Comparison of ENCODE assay signal across 34 mouse cellular contexts in genomic region chr10:77561508-77561907, GRCm38 (mm10). TPM values are rescaled to one million over a fixed set of nuclear protein-coding genes. Genes with fewer than 3 reads are reported as not detected.
DNase-seq lines count a peak whose midpoint lies in the region; ATAC-seq and TF ChIP-seq lines count a peak whose summit lies in the region.
"Had no signal": no experiment of that assay in that cellular context is flagged by ENCODE, and none has a peak within 500 bp of the region (broad histone marks: within the 10 kb centered on the region; RNA-seq: fewer than 3 reads in every experiment).

No protein-coding gene starts in this region.

- no peak for TF ChIP-seq POLR2A in testis, adult 2 months (IDR thresholded peaks at IDR 0.05; ENCODE audit: control insufficient read depth, low read depth, low read length)

- peak; percentile 37 for ATAC-seq in liver, embryonic 15.5 days (ENCODE audit: insufficient read depth)
- ATAC-seq: forebrain, embryonic 13.5 days had no signal

- H3K27ac ChIP-seq in testis, adult 2 months (ENCODE audit: control insufficient read depth, insufficient read depth, low read depth, low read length), result no peak overlapping the region
- H3K27ac ChIP-seq in liver, embryonic 15.5 days (replicated peaks), result no peak overlapping the region
- H3K27ac ChIP-seq: embryonic facial prominence, embryonic 10.5 days; embryonic facial prominence, embryonic 15.5 days; forebrain, embryonic 13.5 days; gastrocnemius, adult 2 months; hindbrain, embryonic 10.5 days; hindbrain, embryonic 15.5 days; kidney, embryonic 15.5 days; left cerebral cortex, adult 2 months; limb, embryonic 13.5 days; macrophage; midbrain, embryonic 12.5 days; neural tube, embryonic 12.5 days; stomach, postnatal 0 days had no signal

- peak overlapping the region; percentile 9; the same call in 1 of the 2 replicates for H3K4me3 ChIP-seq in testis, adult 2 months (ENCODE audit: control insufficient read depth, low read depth, low read length)
- no peak overlapping the region for H3K4me3 ChIP-seq in liver, embryonic 15.5 days (replicated peaks)
- H3K4me3 ChIP-seq: embryonic facial prominence, embryonic 10.5 days; embryonic facial prominence, embryonic 15.5 days; forebrain, embryonic 13.5 days; gastrocnemius, adult 2 months; hindbrain, embryonic 10.5 days; hindbrain, embryonic 15.5 days; kidney, embryonic 15.5 days; left cerebral cortex, adult 2 months; limb, embryonic 13.5 days; midbrain, embryonic 12.5 days; myocyte; neural tube, embryonic 12.5 days had no signal

- H3K4me2 ChIP-seq in liver, embryonic 15.5 days, result no peak overlapping the region
- H3K4me2 ChIP-seq: embryonic facial prominence, embryonic 15.5 days; forebrain, embryonic 13.5 days; hindbrain, embryonic 15.5 days; kidney, embryonic 15.5 days; limb, embryonic 13.5 days; midbrain, embryonic 12.5 days; neural tube, embryonic 12.5 days had no signal

- H3K9me3 ChIP-seq in liver, embryonic 15.5 days (replicated peaks), result no peaks in the 10 kb centered on the region
- H3K9me3 ChIP-seq: embryonic facial prominence, embryonic 10.5 days; embryonic facial prominence, embryonic 15.5 days; forebrain, embryonic 13.5 days; G1E; hindbrain, embryonic 10.5 days; hindbrain, embryonic 15.5 days; kidney, embryonic 15.5 days; limb, embryonic 13.5 days; midbrain, embryonic 12.5 days; neural tube, embryonic 12.5 days had no signal

- 33% methylated on average over 2 of the region's 2 CpGs for WGBS in liver, embryonic 15.5 days (ENCODE audit: insufficient replicate concordance)

- H3K27me3 ChIP-seq in testis, adult 2 months (ENCODE audit: control insufficient read depth, insufficient read depth, low read length), result no peaks in the 10 kb centered on the region
- no peaks in the 10 kb centered on the region for H3K27me3 ChIP-seq in liver, embryonic 15.5 days
- H3K27me3 ChIP-seq: embryonic facial prominence, embryonic 15.5 days; forebrain, embryonic 13.5 days; hindbrain, embryonic 15.5 days; kidney, embryonic 15.5 days; limb, embryonic 13.5 days; midbrain, embryonic 12.5 days; neural tube, embryonic 12.5 days had no signal

- no peaks in the 10 kb centered on the region for H3K36me3 ChIP-seq in testis, adult 2 months (ENCODE audit: control insufficient read depth, insufficient read depth, low read length)
- H3K36me3 ChIP-seq in liver, embryonic 15.5 days (replicated peaks), result no peaks in the 10 kb centered on the region
- H3K36me3 ChIP-seq: embryonic facial prominence, embryonic 10.5 days; embryonic facial prominence, embryonic 15.5 days; hindbrain, embryonic 10.5 days; hindbrain, embryonic 15.5 days; kidney, embryonic 15.5 days; limb, embryonic 13.5 days; midbrain, embryonic 12.5 days; neural tube, embryonic 12.5 days had no signal

- no peak overlapping the region for H3K9ac ChIP-seq in liver, embryonic 15.5 days
- H3K9ac ChIP-seq: embryonic facial prominence, embryonic 15.5 days; forebrain, embryonic 13.5 days; hindbrain, embryonic 15.5 days; kidney, embryonic 15.5 days; limb, embryonic 13.5 days; midbrain, embryonic 12.5 days; neural tube, embryonic 12.5 days had no signal

- no peaks in the 10 kb centered on the region for H3K4me1 ChIP-seq in testis, adult 2 months (ENCODE audit: control insufficient read depth, insufficient read depth, low read length)
- H3K4me1 ChIP-seq in liver, embryonic 15.5 days (replicated peaks), result peaks cover 25% of the 10 kb centered on the region
- H3K4me1 ChIP-seq: embryonic facial prominence, embryonic 10.5 days; embryonic facial prominence, embryonic 15.5 days; forebrain, embryonic 13.5 days; hindbrain, embryonic 10.5 days; hindbrain, embryonic 15.5 days; kidney, embryonic 15.5 days; limb, embryonic 13.5 days; midbrain, embryonic 12.5 days; neural tube, embryonic 12.5 days had no signal

- no peak for TF ChIP-seq CTCF in testis, adult 2 months (IDR thresholded peaks at IDR 0.05; ENCODE audit: control insufficient read depth, insufficient read depth, insufficient replicate concordance, low read depth, low read length)

- DNase-seq in testis, postnatal 10 days (ENCODE audit: low spot score), result no peak
- DNase-seq in induced T-regulatory cell, adult 2 months (ENCODE audit: low read depth), result peak; percentile 44
- no peak for DNase-seq in frontal cortex, postnatal 14 days (ENCODE audit: low spot score in 2 of 2)
- no peak for DNase-seq in MN1 (ENCODE audit: low spot score)
- no peak for DNase-seq in spleen, adult 18-20 months
- DNase-seq: adrenal gland, adult 8-10 months; B cell, adult 2 months; cerebellum, adult 8-10 months; cerebellum, postnatal 25 days; gastrocnemius, adult 2 months; heart, postnatal 14 days; kidney, adult 18-20 months; kidney, postnatal 25 days; lung, adult 2 months; lung, postnatal 10 days; right cerebral cortex, adult 18-20 months had no signal

RNA-seq across cellular contexts. Expression of gene Pttg1ip, which starts 20.0 kb away (rescaled TPM):
- 127 and 131 TPM in 2 replicates for polyA plus RNA-seq in testis, adult 2 months (2012; rRNA removed)
- 79.6 and 89.2 TPM in 2 replicates for polyA plus RNA-seq in liver, embryonic 15.5 days (2015; fragmentation: Nextera tagmentation; extraction: Ambion mirVana)

RNA-seq across cellular contexts. Expression of gene Itgb2, which starts 31.5 kb away (rescaled TPM):
- polyA plus RNA-seq in testis, adult 2 months (2012; rRNA removed), result 0.77 and 0.81 TPM in 2 replicates
- polyA plus RNA-seq in liver, embryonic 15.5 days (2015; fragmentation: Nextera tagmentation; extraction: Ambion mirVana), result 17.1 and 18.5 TPM in 2 replicates

RNA-seq across cellular contexts. Expression of gene Sumo3, which starts 44.4 kb away (rescaled TPM):
- 83.1 and 88.6 TPM in 2 replicates for polyA plus RNA-seq in testis, adult 2 months (2012; rRNA removed)
- polyA plus RNA-seq in liver, embryonic 15.5 days (2015; fragmentation: Nextera tagmentation; extraction: Ambion mirVana), result 91.2 and 93.4 TPM in 2 replicates

RNA-seq across cellular contexts. Expression of gene Gm49325, which starts 44.5 kb away (rescaled TPM):
- polyA plus RNA-seq in testis, adult 2 months (2012; rRNA removed), result 0.72 TPM in 1 of 2 replicates, not detected in the other
- polyA plus RNA-seq in liver, embryonic 15.5 days (2015; fragmentation: Nextera tagmentation; extraction: Ambion mirVana), result 0.82 TPM in 1 of 2 replicates, not detected in the other
- polyA plus RNA-seq: forebrain, embryonic 13.5 days; G1E; heart, embryonic 14.5 days; lung, adult 2 months; spleen, adult 2 months had no signal

RNA-seq across cellular contexts. Expression of gene Fam207a, which starts 45.9 kb away (rescaled TPM):
- polyA plus RNA-seq in testis, adult 2 months (2012; rRNA removed), result 10.4 and 10.7 TPM in 2 replicates
- polyA plus RNA-seq in liver, embryonic 15.5 days (2015; fragmentation: Nextera tagmentation; extraction: Ambion mirVana), result 14.9 and 16.0 TPM in 2 replicates

Comparison
In these comparisons a context has a peak if more than half of its experiments do, and no peak if none do; other contexts are left out.
1. RNA of gene Itgb2, which starts 31.5 kb away (polyA plus RNA-seq): 17.1 to 18.5 TPM in liver, embryonic 15.5 days; 0.77 to 0.81 TPM in testis, adult 2 months; every median in the first group is over 10 times any median in the second.